Mouse (Mus musculus) liver, embryonic 14.5 days (tissue): ENCODE results near the gene Plekhg3.

ENCODE experiments used
- CTCF ChIP-seq: IDR thresholded peaks from 2 replicates; pipeline ENCODE4 v1.5.1; 2016; ENCODE audit warnings: antibody characterized with exemption, low read depth, control low read depth
- EP300 ChIP-seq: IDR thresholded peaks from 2 replicates; pipeline ENCODE4 v1.6.1; 2016; ENCODE audit warnings: antibody characterized with exemption, low read depth

- TF ChIP-seq EP300 (no peak), CTCF (no peak)
These were observed 31.5 kb downstream of the Plekhg3 start for GRCm38 (mm10) chr12:76562196-76562595.
